Mouse (Mus musculus) MEL (cell line): ENCODE measurements around the gene Gjb4. TPM values are rescaled to one million over a fixed set of nuclear protein-coding genes. Genes with fewer than 3 reads are reported as not detected.

Experiments
- DNase-seq: peaks from one replicate; pipeline ENCODE4 v3.0.0; 2011; ENCODE audit warnings: low read depth, low spot score
- H3K27ac ChIP-seq: 2 replicates; pipeline ENCODE4 v1.5.1; 2012; ENCODE audit warnings: low read depth, mild to moderate bottlenecking, control low read depth, low read length, moderate library complexity; ENCODE audit not compliant: control insufficient read depth
- H3K27me3 ChIP-seq, 2 experiments: fragments of 150-350 bp in 1 of 2; sonication (generic) in 1 of 2; 2 replicates each; pipeline ENCODE4 v1.6.1; 2012; ENCODE audit warnings: low read length in 2 of 2, mild to moderate bottlenecking in 2 of 2, improper control_type of control experiment in 1 of 2, moderate library complexity in 1 of 2; ENCODE audit not compliant: insufficient read depth in 2 of 2, control insufficient read depth in 1 of 2
- H3K36me3 ChIP-seq, 2 experiments: 2 replicates each; pipeline ENCODE4 v1.6.1; 2012 to 2014; ENCODE audit warnings: low read length in 2 of 2, improper control_type of control experiment in 1 of 2, inconsistent platforms in 1 of 2, mild to moderate bottlenecking in 1 of 2; ENCODE audit not compliant: insufficient read depth in 2 of 2, control insufficient read depth in 1 of 2
- H3K4me1 ChIP-seq, 2 experiments: fragments of 150-350 bp in 1 of 2; sonication (generic) in 1 of 2; 2 replicates each; pipeline ENCODE4 v1.6.1; 2012; ENCODE audit warnings: low read length in 2 of 2, improper control_type of control experiment in 1 of 2, mild to moderate bottlenecking in 1 of 2; ENCODE audit not compliant: insufficient read depth in 2 of 2, control insufficient read depth in 1 of 2
- H3K4me3 ChIP-seq, 2 experiments: fragments of 150-350 bp in 1 of 2; sonication (generic) in 1 of 2; 2 replicates each; pipeline ENCODE4 v1.5.1; 2012; ENCODE audit warnings: low read depth in 2 of 2, low read length in 2 of 2, mild to moderate bottlenecking in 2 of 2, moderate library complexity in 2 of 2, control low read depth in 1 of 2, improper control_type of control experiment in 1 of 2; ENCODE audit not compliant: control insufficient read depth in 1 of 2, insufficient read depth in 1 of 2
- H3K79me2 ChIP-seq: 2 replicates; pipeline ENCODE4 v1.6.1; 2012; ENCODE audit warnings: mild to moderate bottlenecking, low read length, moderate library complexity; ENCODE audit not compliant: control insufficient read depth, poor library complexity, insufficient read depth
- H3K9ac ChIP-seq: 2 replicates; pipeline ENCODE4 v1.6.1; 2012; ENCODE audit warnings: low read depth, mild to moderate bottlenecking, control low read depth, low read length, moderate library complexity; ENCODE audit not compliant: control insufficient read depth, poor library complexity, severe bottlenecking
- H3K9me3 ChIP-seq: fragments of 150-350 bp; sonication (generic); replicated peaks from 2 replicates; pipeline ENCODE4 v1.6.1; 2012; ENCODE audit warnings: mild to moderate bottlenecking, low read length, improper control_type of control experiment, moderate library complexity; ENCODE audit not compliant: insufficient read depth
- BHLHE40 ChIP-seq: IDR thresholded peaks from 2 replicates; pipeline ENCODE4 v1.6.1; 2012; ENCODE audit warnings: low read depth, mild to moderate bottlenecking, inconsistent platforms, low read length, improper control_type of control experiment, borderline replicate concordance
- CHD2 ChIP-seq: IDR thresholded peaks from 2 replicates; pipeline ENCODE4 v1.6.1; 2011; ENCODE audit warnings: low read length, improper control_type of control experiment
- ELF1 ChIP-seq: IDR thresholded peaks from 2 replicates; pipeline ENCODE4 v1.6.1; 2014; ENCODE audit warnings: low read depth, mild to moderate bottlenecking, inconsistent platforms, low read length, improper control_type of control experiment, moderate library complexity
- EP300 ChIP-seq, 2 experiments: IDR thresholded peaks; 2 replicates each; pipeline ENCODE4 v1.6.1; 2011; ENCODE audit warnings: improper control_type of control experiment in 2 of 2, low read length in 2 of 2, low read depth in 1 of 2, mild to moderate bottlenecking in 1 of 2
- ETS1 ChIP-seq: IDR thresholded peaks from 2 replicates; pipeline ENCODE4 v1.6.1; 2012; ENCODE audit warnings: low read depth, mild to moderate bottlenecking, inconsistent platforms, low read length, improper control_type of control experiment, moderate library complexity
- GATA1 ChIP-seq: IDR thresholded peaks from 2 replicates; pipeline ENCODE4 v1.6.1; 2011; ENCODE audit warnings: low read depth, low read length, improper control_type of control experiment
- HCFC1 ChIP-seq: IDR thresholded peaks from 2 replicates; pipeline ENCODE4 v1.6.1; 2012; ENCODE audit warnings: low read depth, mild to moderate bottlenecking, inconsistent platforms, low read length, improper control_type of control experiment, moderate library complexity
- JUND ChIP-seq: IDR thresholded peaks from 2 replicates; pipeline ENCODE4 v1.6.1; 2011; ENCODE audit warnings: low read depth, mild to moderate bottlenecking, improper control_type of control experiment, low read length
- MAFK ChIP-seq: IDR thresholded peaks from 2 replicates; pipeline ENCODE4 v1.6.1; 2011; ENCODE audit warnings: low read depth, mild to moderate bottlenecking, low read length, improper control_type of control experiment, borderline replicate concordance
- MEF2A ChIP-seq: IDR thresholded peaks from 2 replicates; pipeline ENCODE4 v1.6.1; 2014; ENCODE audit warnings: low read depth, mild to moderate bottlenecking, inconsistent platforms, low read length, improper control_type of control experiment; ENCODE audit not compliant: poor library complexity, insufficient replicate concordance, severe bottlenecking; ENCODE audit errors: extremely low read depth
- MXI1 ChIP-seq: IDR thresholded peaks from 2 replicates; pipeline ENCODE4 v1.6.1; 2011; ENCODE audit warnings: mild to moderate bottlenecking, low read depth, low read length, improper control_type of control experiment
- MYB ChIP-seq: IDR thresholded peaks from 2 replicates; pipeline ENCODE4 v1.6.1; 2011; ENCODE audit warnings: mild to moderate bottlenecking, low read depth, low read length, improper control_type of control experiment
- MYC ChIP-seq: IDR thresholded peaks from 2 replicates; pipeline ENCODE4 v1.6.1; 2011; ENCODE audit warnings: low read depth, mild to moderate bottlenecking, low read length, improper control_type of control experiment, moderate library complexity
- NRF1 ChIP-seq: IDR thresholded peaks from 2 replicates; pipeline ENCODE4 v1.6.1; 2014; ENCODE audit warnings: low read depth, mild to moderate bottlenecking, inconsistent platforms, low read length, improper control_type of control experiment, moderate library complexity; ENCODE audit not compliant: poor library complexity, insufficient read depth, severe bottlenecking
- POLR2A ChIP-seq, 2 experiments: IDR thresholded peaks; 2 replicates each; pipeline ENCODE4 v1.6.1; 2011 to 2012; ENCODE audit warnings: low read length in 2 of 2, mild to moderate bottlenecking in 2 of 2, control low read depth in 1 of 2, improper control_type of control experiment in 1 of 2, low read depth in 1 of 2, moderate library complexity in 1 of 2; ENCODE audit not compliant: control insufficient read depth in 1 of 2, insufficient read depth in 1 of 2, poor library complexity in 1 of 2
- SIN3A ChIP-seq: IDR thresholded peaks from 2 replicates; pipeline ENCODE4 v1.6.1; 2012; ENCODE audit warnings: low read length, improper control_type of control experiment, inconsistent platforms
- TAL1 ChIP-seq: IDR thresholded peaks from 2 replicates; pipeline ENCODE4 v1.6.1; 2012; ENCODE audit warnings: mild to moderate bottlenecking, inconsistent platforms, low read length, moderate library complexity, mixed read lengths
- TBP ChIP-seq: IDR thresholded peaks from 2 replicates; pipeline ENCODE4 v1.8.0; 2011; ENCODE audit warnings: low read depth, low read length, improper control_type of control experiment
- TCF12 ChIP-seq: IDR thresholded peaks from 2 replicates; pipeline ENCODE4 v1.6.1; 2014; ENCODE audit warnings: low read depth, mild to moderate bottlenecking, inconsistent platforms, low read length, improper control_type of control experiment, moderate library complexity
- UBTF ChIP-seq: IDR thresholded peaks from 2 replicates; pipeline ENCODE4 v1.6.1; 2012; ENCODE audit warnings: low read depth, mild to moderate bottlenecking, inconsistent platforms, low read length, improper control_type of control experiment, moderate library complexity, borderline replicate concordance; ENCODE audit not compliant: insufficient read depth
- ZMIZ1 ChIP-seq: IDR thresholded peaks from 2 replicates; pipeline ENCODE4 v1.6.1; 2012; ENCODE audit warnings: low read depth, mild to moderate bottlenecking, inconsistent platforms, low read length, improper control_type of control experiment, moderate library complexity
- polyA plus RNA-seq, 2 experiments: library from polyadenylated mRNA; stranded (reverse) in 1 of 2; unstranded in 1 of 2; fragments of >175 nt in 1 of 2; fragments of >200 nt in 1 of 2; gene quantifications; 2 replicates each; pipeline versions ENCODE4 v1.2.1 to v1.2.4; 2012; ENCODE audit warnings: low replicate concordance in 2 of 2, low read depth in 1 of 2; ENCODE audit not compliant: insufficient read length in 2 of 2, insufficient read depth in 1 of 2, missing spikeins in 1 of 2
- total RNA-seq: library from RNA; depleted of rRNA; stranded (reverse); fragments of 300-350 nt; gene quantifications from 2 replicates; pipeline ENCODE4 v1.2.3, GENCODE M21; 2012

The Gjb4 gene
- total and polyA plus RNA-seq, 3 experiments: not detected

DNA sequence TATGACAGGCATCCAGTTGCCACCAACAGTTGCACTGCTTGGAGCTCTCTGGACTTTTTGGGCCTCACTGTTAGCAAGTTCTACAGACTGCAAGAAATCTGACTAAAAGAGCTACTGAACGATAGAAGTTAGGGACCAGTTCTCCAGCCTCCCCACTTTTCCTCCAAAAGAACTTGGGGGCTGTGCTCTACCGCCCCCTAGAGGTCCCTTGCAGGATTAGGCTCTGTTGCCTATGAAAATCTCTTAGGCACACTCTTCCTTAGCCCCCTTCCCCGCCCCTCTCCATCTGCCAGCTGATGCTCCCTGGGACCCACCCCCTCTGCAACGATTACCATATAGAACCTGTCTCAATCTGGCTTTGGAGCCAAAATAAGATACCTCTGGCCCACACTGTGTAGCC lies 9.4 kb upstream of the Gjb4 start:
- Histone ChIP-seq H3K79me2 (no peaks in the 10 kb centered on the region), H3K27me3 (no peaks in the 10 kb centered on the region), H3K9ac (no peak overlapping the region), H3K4me1 (no peaks in the 10 kb centered on the region), H3K9me3 (no peaks in the 10 kb centered on the region), H3K27ac (no peak overlapping the region), H3K4me3 (no peak overlapping the region), H3K36me3 (no peaks in the 10 kb centered on the region)
- TF ChIP-seq ETS1 (no peak), MEF2A (no peak), TBP (no peak), TCF12 (no peak), MYB (no peak), UBTF (no peak), MXI1 (no peak), EP300 (IDR thresholded peaks at IDR 0.05; ENCODE audit: low read depth in 1 of 2, low read length in 2 of 2) (no peak), MAFK (no peak), ZMIZ1 (no peak), GATA1 (no peak), JUND (no peak), CHD2 (no peak), POLR2A (IDR thresholded peaks at IDR 0.05; ENCODE audit: control insufficient read depth in 1 of 2, insufficient read depth in 1 of 2, low read depth in 1 of 2, low read length in 2 of 2, poor library complexity in 1 of 2) (no peak), SIN3A (no peak), ELF1 (no peak)
- no peak for DNase-seq

GRCm38 (mm10) chr4:127362520-127362919 lies 8.6 kb upstream of the Gjb4 start:
- Histone ChIP-seq H3K4me3 (no peak overlapping the region), H3K9me3 (no peaks in the 10 kb centered on the region), H3K9ac (no peak overlapping the region), H3K36me3 (no peaks in the 10 kb centered on the region), H3K27ac (no peak overlapping the region), H3K27me3 (no peaks in the 10 kb centered on the region), H3K79me2 (no peaks in the 10 kb centered on the region), H3K4me1 (no peaks in the 10 kb centered on the region)
- TF ChIP-seq TAL1: no peak
- TF ChIP-seq TBP: no peak
- no peak for TF ChIP-seq HCFC1
- TF ChIP-seq CHD2: no peak
- TF ChIP-seq BHLHE40: no peak
- TF ChIP-seq MYC: no peak
- TF ChIP-seq TCF12: no peak
- TF ChIP-seq NRF1: no peak
- no peak for TF ChIP-seq ETS1
- DNase-seq: no peak
